Mouse (Mus musculus) gastrocnemius, adult 18-20 months (tissue): ENCODE measurements around the gene Far2. TPM values are rescaled to one million over a fixed set of nuclear protein-coding genes. Genes with fewer than 3 reads are reported as not detected.
"Not testable (repeated sequence)": the region's sequence is repeated elsewhere in the genome, so short reads cannot be mapped to it uniquely, and the experiment has no call there.

Source experiments
- DNase-seq: peaks from one replicate; pipeline ENCODE4 v3.0.0; 2021; ENCODE audit warnings: low spot score
- total RNA-seq, 2 experiments: library from RNA; stranded (reverse); gene quantifications; 2 replicates each; pipeline ENCODE4 v1.2.3; 2021

The Far2 gene
- total RNA-seq, 2 experiments from 2014 or later: not detected

DNA sequence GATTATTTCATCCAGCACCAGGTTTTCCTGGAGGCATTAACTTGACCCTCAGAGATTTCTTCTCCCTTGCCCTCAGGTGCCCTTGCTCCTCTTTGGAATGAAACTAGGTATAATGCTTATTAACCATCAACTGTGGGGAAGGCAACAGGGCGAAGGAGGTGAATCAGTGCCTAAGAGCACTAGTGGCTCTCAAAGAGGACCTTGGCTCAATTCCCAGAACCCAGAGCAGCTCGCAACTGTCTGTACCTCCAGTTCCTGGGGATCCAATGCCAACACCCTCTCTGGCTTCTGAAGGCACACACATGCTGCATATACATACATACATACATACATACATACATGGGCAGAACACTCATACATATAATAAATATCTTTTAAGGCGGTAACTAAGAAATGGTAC is 69.8 kb downstream of the Far2 start:
- no peak for DNase-seq

DNA sequence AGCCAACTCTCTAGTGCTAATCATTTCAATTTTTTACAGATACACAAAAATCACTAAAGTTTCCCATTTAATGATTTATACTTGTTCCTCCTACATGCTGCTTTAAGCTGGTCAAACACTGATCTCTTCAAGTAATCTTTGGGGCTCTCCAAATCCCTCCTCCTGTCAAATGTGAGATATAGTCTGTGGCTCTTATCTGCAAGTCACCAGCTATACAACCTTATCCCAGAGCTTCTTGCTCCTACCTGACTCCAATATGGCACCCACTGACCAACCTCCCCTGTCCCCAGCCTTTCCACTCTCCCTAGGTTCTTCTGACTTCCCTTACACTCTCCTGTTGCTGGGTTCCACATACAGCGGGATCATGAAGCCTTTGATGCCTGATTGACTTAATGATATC is 70.6 kb downstream of the Far2 start:
- DNase-seq: no peak

DNA sequence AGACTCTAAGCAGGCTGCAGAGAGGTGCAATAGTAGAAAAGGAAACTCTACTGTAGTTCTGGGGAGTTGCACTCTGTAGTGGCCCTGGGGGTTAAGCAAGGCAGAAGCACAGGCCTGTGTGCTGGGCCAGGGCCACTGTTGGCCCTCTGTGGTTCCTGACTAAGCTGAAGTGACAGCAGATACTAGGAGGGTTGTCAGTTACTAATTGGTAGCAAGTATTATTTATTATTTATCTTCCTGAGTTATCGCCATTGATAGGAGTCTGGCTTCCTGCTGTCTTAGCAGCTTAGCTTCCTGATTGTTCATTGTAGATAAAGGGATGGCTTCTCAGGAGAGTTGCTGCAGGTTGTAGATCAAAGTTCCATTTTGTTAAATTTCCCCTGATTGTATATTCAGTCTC is 73.6 kb downstream of the Far2 start:
- no peak for DNase-seq

DNA sequence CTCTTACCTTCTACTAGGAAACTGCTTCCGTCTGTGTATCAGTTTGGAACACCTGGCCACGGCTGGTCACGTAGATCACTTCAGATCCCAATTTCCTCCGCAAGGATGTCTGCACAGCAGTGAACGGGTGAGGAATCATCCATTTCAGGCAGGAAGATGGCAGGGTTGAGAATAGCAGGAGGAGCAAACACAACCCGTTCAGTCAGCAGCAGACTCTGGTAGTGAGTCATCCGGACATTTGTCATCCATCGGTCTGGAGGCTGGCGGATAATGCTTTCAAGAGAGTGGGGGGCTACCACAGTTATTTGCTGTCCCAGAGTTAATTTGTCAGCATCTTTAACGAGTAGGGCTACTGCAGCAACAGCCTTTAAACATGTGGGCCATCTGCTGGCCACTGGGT is 79.8 kb downstream of the Far2 start:
- not testable (repeated sequence) for DNase-seq

DNA sequence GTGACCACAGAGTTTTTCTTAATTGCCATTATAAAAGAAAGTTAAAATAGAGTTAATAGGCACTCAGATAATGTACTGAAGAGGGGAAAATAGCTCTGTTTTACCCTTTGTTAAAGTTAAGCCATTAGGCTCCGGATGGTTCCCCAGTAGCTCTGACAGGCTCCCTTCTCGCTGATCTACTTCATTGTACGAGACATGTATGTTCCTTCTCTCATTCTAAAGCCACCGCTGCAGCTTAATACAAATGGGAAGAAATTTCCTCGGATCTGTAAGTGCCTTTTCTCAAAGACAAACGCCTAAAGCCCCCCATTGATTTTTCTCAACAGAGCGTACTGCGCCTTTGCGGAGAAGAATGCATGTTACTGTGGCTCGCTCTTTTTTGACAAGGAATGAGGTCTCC is 85.3 kb downstream of the Far2 start:
- DNase-seq: no peak

DNA sequence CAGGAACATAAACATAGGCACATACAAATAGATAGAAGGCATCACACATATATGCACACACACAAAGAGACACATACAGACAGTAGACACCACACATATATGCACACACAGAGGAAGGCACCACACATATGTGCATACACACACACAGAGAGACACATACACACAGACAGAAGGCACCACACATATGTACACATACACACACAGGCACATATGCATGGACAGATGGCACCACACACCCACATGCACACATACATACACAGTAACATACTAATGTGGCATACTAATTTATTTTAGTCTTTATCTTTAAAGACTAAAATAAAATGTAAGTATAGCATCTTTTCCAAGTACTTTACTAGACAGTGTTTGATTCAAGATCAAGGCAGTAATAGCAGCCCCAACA is 86.5 kb downstream of the Far2 start:
- DNase-seq: no peak

DNA sequence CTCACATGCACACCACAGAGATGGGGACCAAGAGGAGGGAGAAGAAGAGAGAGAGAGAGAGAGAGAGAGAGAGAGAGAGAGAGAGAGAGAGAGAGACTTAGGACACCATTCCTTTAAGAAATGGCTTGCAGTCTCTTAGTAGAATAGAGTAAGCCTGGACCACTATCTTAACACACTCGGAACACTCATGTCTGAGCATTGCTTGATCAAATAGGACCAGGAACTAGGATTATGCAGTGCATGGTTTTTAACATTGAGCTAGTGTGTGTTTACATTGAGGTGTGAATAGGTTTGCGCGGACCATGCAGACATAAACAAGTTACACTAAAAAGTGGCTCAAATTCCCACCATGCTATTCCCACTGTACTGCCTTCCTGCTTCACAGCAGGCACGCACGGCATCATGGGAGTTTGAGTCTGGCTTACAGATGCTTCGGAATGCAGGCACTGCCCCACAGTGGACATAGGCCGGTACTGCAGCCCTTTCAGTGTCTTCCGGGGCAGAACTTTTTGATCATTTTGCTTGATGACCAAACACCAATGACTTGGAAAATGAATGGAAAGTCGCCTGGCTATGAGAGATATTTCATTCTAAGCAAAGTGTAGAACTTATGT is 88.8 kb downstream of the Far2 start:
- DNase-seq: peak; percentile 66

DNA sequence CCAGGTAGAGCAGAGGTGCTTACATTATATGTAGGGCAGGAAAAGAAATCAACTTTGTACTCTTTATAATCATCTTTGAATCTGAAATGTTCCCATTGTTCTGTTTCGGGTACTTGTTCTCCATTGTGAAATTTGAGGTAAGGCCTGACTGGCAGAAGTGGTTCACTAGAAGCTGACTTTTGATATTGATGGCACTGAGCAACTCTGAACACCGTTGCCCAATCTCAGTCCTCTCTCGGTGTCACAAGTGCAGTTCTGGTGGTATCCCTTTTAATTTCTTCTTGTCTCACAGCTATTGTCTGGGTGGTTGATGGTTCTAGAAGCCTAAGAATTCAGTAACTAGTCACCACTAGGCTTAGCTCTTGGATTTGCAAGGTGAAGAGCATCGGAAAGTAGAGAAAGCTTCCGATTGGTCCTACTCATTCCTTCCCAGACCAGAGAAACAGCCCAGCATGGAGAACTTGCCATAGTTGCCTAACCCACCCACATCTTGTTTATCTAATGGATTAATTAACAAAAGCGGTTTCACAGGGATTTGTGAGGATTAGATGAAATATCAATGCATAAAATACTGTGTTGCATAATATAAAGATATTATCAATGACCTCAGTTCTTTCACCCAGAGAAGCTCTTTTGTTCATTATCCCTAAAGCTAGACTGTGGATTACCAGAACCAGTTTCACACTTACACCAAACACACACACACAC is 92.4 kb downstream of the Far2 start:
- DNase-seq: no peak

DNA sequence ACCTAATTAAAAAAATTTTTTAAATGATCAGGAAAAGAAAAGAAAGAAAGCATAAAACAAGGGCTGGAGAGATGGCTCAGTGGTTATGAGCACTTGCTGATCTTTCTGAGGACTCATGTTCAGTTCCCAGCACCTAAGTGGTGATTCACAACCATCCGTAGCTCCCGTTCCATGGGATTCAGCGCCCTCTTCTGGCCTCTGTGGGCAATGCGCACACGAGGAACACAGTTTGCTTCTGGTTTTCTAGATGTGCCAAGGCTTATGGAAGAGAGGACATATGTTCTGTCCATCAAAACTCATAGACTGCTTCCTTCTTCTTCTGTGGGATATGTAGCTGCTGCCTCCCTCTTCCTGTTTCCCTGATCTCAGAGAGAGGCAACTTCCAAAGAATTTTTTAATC is 94.8 kb downstream of the Far2 start:
- DNase-seq: no peak

DNA sequence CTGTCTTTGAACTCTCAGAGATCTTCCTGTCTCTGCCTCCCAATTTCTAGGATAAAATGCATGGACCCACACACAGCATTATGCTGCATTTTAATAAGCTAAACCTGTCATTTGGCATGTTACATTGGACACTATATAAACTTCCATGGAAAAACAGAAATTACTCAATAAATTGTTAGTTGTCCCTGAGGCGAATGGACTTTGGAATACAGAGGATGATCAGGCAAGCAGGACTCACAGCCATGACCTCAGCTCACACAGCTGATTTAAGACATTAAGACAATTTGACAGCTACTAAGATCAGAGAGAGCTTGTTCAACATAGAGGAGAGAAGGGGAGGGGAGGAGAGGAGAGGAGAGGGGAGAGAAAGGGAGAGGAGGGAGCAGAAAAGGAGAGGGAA is 95.4 kb downstream of the Far2 start:
- no peak for DNase-seq

DNA sequence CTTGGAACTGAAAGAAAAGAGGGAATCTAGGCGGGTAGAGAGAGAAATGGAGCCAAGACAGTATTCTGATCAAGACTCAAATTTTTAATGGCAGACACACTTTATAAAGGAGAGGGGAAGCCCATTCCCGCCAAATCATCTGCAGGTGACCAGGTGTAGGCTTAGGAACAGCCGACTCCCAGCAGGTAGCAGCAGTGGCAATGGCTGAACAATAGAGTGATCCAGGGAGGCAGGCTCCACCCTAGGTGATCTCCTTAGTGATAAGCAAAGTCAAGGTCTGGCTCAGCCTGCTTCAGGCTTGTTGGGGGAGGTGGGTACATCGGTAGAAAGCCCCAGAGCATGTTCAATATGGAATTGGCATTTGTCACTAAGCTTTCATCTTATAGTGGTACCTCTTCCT is 105.2 kb downstream of the Far2 start:
- not testable (repeated sequence) for DNase-seq

DNA sequence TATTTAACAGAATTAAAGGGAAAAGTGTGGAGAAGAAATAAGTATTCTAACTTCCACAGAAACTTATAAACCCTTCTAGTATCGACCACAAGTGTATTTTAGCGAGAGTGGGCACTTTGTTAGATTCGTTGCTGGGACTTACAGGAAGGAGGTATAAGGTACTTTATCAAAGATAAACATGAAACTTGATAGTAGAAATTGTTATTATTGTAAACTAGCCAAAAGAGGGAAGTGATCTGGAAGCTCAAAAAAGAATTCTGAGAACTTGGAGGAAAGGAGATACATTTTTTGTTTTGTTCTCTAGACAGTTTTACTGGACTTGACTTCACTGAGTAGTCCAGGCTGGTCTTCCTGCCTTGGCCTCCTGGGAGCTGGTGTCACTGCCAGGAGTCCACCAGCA is 125.8 kb downstream of the Far2 start:
- DNase-seq: no peak

DNA sequence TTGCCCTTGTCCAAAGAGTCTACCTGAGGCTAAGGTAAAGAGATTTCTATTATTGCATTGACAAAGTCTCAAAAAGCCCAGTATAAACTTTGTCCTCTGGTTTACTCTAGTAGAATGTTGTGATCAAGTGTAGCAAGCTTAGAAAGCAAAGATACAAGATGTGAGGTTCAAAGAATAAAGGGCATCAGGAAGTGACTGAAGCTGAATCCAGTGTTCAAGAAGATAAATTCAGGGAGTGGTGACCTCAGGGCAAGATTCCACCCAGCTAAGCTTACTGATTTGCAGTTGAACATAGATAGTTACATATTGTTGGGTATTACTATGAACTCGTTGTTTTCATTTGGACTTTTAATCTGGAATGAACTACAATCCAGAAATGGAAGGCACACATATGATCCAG is 138.6 kb downstream of the Far2 start:
- no peak for DNase-seq

DNA sequence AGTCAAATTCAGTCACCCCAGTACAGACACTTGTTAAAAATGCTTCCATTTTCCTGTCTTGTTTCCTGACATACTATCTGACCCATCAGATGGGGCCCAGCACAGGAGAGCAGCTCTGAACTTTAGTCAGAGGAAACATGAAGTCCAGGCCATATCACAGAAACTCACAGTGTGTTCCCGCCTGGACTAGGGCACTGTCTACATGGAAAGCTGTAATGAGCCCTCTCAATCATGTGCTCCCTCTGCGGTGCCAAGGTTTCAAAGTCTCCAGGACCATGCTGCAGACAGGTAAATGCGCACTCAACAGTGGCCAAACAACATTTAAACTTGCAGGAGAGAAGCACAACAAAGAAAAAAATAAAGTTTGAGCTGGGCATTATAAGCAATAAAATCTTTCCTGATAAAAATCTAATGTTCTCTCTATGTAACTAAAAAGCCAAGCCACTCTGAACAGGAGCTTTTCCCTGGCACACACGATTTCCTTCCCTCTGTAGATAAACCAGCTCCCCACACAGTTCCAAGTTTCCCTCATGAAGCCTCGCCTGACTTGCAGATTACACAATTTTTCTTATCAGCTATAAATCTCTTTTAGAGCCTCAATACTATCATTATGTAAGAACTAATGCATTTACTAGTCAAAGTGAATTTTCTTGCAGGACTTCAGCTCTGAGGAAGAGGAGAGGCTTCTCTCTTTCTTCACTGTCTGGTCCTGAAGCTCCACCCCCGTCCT is 147.1 kb downstream of the Far2 start:
- no peak for DNase-seq

DNA sequence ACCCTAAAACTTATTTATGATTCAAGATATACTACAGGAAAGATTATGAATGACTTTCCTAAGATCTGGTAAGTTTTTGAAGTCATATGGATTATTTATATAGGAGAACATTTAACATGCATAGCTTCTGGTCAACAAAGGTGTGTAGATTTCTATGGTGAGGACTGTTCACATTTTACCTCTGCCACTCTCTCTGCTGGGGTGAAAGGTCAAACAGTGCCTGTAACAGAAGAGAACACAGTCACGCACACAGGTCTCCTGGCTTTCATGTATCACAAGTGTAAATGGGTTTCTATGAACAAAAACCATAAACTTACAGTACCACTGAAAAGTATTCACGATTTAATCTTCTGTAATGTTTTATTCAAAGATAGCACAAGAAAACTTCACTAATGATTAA is 152.1 kb downstream of the Far2 start:
- no peak for DNase-seq

DNA sequence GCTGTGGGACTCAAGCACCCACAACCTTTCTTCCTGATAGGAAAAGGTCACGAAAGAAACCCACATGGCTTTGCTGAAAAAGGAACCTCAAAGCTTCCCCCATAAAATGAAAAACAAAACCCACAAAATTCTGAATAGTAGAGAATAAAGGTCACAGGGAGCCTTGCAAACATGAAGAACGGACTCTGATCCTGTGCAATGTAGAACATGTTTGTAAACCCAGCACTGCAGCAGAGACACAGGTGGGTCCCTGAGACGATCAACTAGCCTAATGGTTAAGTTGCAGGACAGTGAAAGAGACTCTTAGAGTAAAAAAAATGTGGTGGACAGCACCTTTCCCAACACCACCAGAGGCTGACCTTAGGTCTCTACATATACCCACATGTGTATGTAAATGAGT is 152.7 kb downstream of the Far2 start:
- no peak for DNase-seq

DNA sequence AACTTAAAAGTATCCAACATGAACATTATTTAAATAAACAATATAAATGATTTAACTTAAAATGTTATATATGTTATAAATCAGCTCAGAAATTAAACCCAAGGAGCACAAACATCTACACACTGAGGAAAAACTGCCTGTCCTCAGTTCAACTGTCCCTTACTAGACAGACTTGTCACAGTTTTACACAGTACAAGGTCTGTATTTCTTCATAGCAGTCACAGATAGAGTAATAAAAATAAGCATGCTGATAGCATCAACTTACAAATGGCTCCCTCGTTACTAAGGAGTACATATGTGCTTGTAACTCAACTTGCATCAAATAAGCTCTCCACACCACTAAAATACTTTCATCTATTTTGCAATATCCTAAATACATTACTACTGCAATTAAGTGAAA is 158.1 kb downstream of the Far2 start:
- DNase-seq: no peak

DNA sequence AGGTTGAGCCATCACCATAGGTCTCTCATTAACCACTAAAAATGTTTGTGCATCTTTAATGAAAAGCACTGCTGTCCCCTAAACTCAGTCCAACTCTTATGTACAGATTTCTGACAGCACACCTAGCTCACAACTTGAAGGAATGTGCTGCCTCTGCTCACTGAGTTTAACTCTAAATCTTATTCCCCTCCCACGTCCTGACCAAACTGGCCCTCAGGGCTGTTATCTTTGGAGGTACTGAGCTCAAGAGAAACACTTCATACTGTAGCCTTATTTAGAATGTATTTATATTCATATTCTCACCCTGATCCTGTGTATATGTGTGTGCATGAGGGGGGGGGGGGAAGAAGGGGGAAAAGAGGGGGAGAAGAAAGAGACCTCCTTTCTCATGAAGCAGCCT is 160.5 kb downstream of the Far2 start:
- DNase-seq: no peak

DNA sequence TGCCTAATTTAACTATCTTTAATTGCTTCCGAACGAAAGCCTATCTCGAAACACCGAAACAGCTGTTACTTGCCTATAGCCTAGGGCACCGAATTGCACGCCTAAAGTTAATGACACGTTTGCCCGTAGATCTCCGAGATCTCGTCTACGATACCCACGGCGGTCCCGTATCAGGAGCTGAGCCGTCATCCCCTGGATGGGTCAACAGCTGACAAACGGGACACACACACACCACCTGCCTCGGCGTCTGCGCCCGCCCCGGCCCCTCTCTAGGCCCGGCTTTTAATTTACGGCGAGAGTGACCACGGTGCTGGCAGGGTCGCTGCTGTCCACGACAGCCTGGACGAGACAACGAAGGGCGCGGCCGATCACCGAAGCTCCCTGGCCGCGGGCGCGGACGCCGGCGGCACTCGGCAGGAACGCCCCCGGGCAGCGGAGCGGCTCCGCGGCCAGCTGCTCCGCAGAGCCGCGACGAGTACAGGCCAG is 164.4 kb downstream of the Far2 start:
- DNase-seq: no peak

DNA sequence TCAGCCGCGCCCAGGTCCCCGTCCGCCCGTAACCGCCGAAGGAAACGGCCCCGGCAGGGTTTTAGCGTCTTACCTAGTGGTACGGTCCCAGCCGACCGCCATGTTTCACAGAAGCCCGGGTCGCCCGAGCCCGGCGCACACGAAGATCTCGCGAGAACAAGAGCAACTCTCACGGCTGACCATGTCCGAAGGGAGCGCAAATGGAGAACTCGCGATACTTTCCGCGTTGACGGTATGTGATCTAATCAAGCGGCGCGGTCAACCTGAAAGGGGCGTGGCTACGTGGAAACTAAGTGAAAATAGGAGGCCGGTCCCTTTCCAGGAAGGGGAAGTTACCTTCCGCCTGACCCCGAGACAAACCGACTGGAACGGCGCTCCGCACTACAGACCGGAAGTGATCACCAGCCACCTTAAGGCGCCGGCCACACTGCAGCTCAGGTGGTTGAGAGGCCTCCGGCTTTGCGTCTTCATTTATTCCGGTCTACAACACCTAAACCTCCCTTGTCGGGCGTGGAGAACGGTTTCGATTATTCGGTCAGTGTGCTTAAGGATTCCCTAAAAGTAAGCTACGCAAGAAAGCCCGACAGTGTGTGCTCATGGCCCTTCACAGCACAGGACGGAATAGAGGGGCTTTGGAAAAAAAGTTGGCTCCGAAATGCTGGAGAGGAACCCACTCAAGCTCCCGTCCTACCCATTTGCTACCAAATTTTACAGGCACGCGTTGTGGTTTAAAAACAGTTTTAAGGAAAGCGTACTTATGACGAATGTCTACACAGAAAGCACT is 165.0 kb downstream of the Far2 start, which contains the start of gene Ergic2:
Ergic2 (minus strand) TSS at position 478 of the 784 bp plus-strand sequence.
- DNase-seq: peak; percentile 99

DNA sequence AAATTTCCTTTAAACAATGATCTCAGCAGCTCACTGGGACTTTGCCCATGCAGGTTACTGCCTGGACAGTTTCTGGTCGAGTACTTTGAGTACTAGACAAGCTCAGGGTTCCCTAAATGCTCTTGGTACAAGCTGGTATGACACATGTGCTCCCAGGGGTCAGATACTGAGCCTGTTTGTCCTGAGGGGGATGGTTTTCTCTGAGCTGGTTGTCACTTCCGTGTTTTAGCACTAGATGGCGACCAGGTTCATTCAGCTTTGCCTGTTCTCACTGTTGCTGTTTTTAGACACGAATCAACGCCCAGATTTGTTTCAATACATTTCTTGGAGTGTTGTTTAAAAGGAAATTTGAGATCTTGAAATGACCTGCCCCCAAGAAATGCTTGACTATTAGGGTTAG is 167.7 kb downstream of the Far2 start:
- DNase-seq: peak; percentile 30

DNA sequence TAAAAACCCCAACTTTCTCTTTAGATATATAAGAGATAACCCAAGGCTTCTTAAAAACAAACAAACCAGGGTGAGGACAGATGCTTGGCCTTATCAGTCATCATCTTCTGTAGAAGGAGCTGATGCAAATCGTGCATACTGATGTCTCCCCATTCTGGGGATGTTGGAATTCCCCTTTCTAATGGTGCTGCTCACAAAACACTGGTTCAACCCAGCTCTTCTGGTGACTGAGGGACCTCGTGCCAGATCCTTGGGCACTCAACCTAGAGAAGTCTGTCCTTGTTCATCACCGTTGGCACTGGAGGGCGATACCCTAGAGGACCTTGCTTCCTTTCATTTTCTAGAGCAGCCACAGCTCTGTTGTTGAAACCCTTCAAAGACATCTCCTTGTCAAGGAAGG is 169.7 kb downstream of the Far2 start:
- no peak for DNase-seq
